Mouse (Mus musculus) megakaryocyte progenitor cell, adult 5-6 weeks (primary cell): ENCODE results near the gene Terf2. TPM values are rescaled to one million over a fixed set of nuclear protein-coding genes. Genes with fewer than 3 reads are reported as not detected.

Experiments used
- total RNA-seq, 2 experiments: library from RNA; stranded (forward) in 1 of 2; stranded (reverse) in 1 of 2; fragments of 157-497, 149-512 nt in 1 of 2; fragments of 200-1000 nt in 1 of 2; gene quantifications; 2 replicates each; pipeline versions ENCODE4 v1.2.3 to v1.2.4; 2015 to 2017

Terf2 gene
- total RNA-seq, 2 experiments from 2014 or later: 36.6 to 38.8 TPM

Other genes starting within 250 kb of the Terf2 start
- gene Has3, start 226.3 kb downstream of the Terf2 start, total RNA-seq (2015): not detected in 2 replicates
- gene Has3, start 226.3 kb downstream of the Terf2 start, total RNA-seq (2017): 0.37 and 0.54 TPM in 2 replicates
- gene Utp4, start 202.9 kb downstream of the Terf2 start, total RNA-seq (2015): 66.8 and 76.6 TPM in 2 replicates
- 47.4 and 53.2 TPM in 2 replicates for gene Utp4, start 202.9 kb downstream of the Terf2 start, total RNA-seq (2017)
- gene Sntb2, start 160.8 kb downstream of the Terf2 start, total RNA-seq (2015): 4.3 and 5.0 TPM in 2 replicates
- 6.9 and 7.9 TPM in 2 replicates for gene Sntb2, start 160.8 kb downstream of the Terf2 start, total RNA-seq (2017)
- 26.4 and 27.4 TPM in 2 replicates for gene Vps4a, start 65.3 kb downstream of the Terf2 start, total RNA-seq (2015)
- gene Vps4a, start 65.3 kb downstream of the Terf2 start, total RNA-seq (2017): 34.3 and 34.5 TPM in 2 replicates
- 40.1 and 48.6 TPM in 2 replicates for gene Pdf, start 47.9 kb downstream of the Terf2 start, total RNA-seq (2015)
- 35.3 and 46.3 TPM in 2 replicates for gene Pdf, start 47.9 kb downstream of the Terf2 start, total RNA-seq (2017)
- 13.2 and 18.1 TPM in 2 replicates for gene Cog8, start 39.9 kb downstream of the Terf2 start, total RNA-seq (2015)
- 22.8 and 25.6 TPM in 2 replicates for gene Cog8, start 39.9 kb downstream of the Terf2 start, total RNA-seq (2017)
- 53.2 and 67.0 TPM in 2 replicates for gene Nip7, start 39.7 kb downstream of the Terf2 start, total RNA-seq (2015)
- 39.3 and 42.1 TPM in 2 replicates for gene Nip7, start 39.7 kb downstream of the Terf2 start, total RNA-seq (2017)
- not detected in 2 replicates for gene Tmed6, start 30.9 kb downstream of the Terf2 start, total RNA-seq (2015)
- not detected in 2 replicates for gene Tmed6, start 30.9 kb downstream of the Terf2 start, total RNA-seq (2017)
- 54.1 and 58.4 TPM in 2 replicates for gene Cyb5b, start 54.1 kb upstream of the Terf2 start, total RNA-seq (2015)
- 61.0 and 67.1 TPM in 2 replicates for gene Cyb5b, start 54.1 kb upstream of the Terf2 start, total RNA-seq (2017)
- 30.1 and 32.3 TPM in 2 replicates for gene Nfat5, start 196.9 kb upstream of the Terf2 start, total RNA-seq (2015)
- 18.8 and 20.9 TPM in 2 replicates for gene Nfat5, start 196.9 kb upstream of the Terf2 start, total RNA-seq (2017)